Mouse (Mus musculus) neural tube, postnatal 0 days (tissue): ENCODE results near the gene Fermt2. TPM values are rescaled to one million over a fixed set of nuclear protein-coding genes. Genes with fewer than 3 reads are reported as not detected.

ENCODE experiments used
- polyA plus RNA-seq: library from polyadenylated mRNA; unstranded; fragments of >200 nt; fragmentation: Nextera tagmentation; extraction: Ambion mirVana; gene quantifications from 2 replicates; pipeline ENCODE4 v1.2.1, GENCODE M21; 2015

Gene Fermt2
- 107 and 120 TPM in 2 replicates for polyA plus RNA-seq

DNA sequence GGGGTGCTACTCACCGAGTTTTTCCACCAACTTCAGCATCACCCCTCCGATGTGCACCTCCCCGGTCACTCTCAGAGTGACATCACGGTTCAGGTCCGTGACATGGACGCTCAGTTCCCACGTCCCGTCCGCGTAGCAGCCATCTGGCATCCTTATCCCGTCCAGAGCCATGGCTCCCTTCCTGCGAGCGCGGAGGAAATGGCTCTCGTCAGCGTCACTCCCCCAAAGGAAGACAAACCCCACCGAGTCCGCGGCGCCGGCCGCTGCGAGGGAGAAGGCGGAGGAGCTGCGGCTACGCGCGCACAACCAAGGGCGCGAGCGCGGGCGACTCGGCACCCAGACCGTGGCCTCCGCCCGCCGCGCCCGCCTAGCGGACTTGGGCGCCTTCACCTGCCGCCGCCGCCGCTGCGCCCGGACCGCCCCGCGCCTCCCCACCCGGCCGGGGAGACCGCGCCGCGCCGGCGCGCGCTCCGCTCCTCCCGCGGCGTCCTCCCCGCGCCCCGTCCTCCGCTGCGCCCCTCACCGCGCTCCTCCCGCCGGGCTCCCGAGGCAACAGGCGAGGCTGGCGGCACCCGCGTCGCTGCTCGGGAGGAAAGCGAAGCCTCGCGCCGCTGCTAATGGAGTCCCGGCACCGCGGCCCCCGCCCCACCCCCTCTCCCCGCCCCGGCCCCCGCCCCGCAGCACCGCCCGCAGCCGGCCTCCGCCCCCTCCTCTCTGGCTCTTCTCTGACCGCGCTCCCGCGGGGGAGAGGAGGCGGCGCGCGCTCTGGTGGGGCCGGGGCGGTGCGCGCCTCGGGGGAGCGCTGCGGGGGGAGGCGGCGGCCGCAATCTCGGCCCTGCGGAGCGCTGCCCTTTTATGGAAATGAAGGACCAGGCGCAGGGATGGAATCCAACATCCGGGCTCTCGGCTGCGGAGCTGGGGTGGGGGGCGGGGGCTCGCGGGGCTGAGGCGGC is at the start of gene Fermt2:
TSS of gene Fermt2 (minus strand) at position 708 of the 953 bp plus-strand sequence.

Other genes starting within 250 kb of the Fermt2 start
- 15.0 and 20.8 TPM in 2 replicates for gene Ero1l, start 211.3 kb downstream of the Fermt2 start, polyA plus RNA-seq
- 128 and 135 TPM in 2 replicates for gene Psmc6, start 200.3 kb downstream of the Fermt2 start, polyA plus RNA-seq
- gene Styx, start 179.0 kb downstream of the Fermt2 start, polyA plus RNA-seq, result 77.1 and 84.4 TPM in 2 replicates
- 23.0 and 23.9 TPM in 2 replicates for gene Gnpnat1, start 125.2 kb downstream of the Fermt2 start, polyA plus RNA-seq
- 20.8 and 22.0 TPM in 2 replicates for gene Ddhd1, start 128.0 kb upstream of the Fermt2 start, polyA plus RNA-seq